Mouse (Mus musculus) ES-Bruce4 (cell line): ENCODE measurements around the gene Lpgat1. TPM values are rescaled to one million over a fixed set of nuclear protein-coding genes. Genes with fewer than 3 reads are reported as not detected.
A peak's percentile ranks its signal among the peaks of the same experiment; 100 is the strongest.

Source experiments
- H3K27ac ChIP-seq: 2 replicates; pipeline ENCODE4 v1.5.1; 2012; ENCODE audit warnings: low read length, inconsistent platforms; ENCODE audit not compliant: insufficient read depth
- H3K27me3 ChIP-seq: 2 replicates; pipeline ENCODE4 v1.6.1; 2012; ENCODE audit warnings: mild to moderate bottlenecking, low read length, inconsistent platforms; ENCODE audit not compliant: control insufficient read depth, poor library complexity, insufficient read depth, severe bottlenecking
- H3K36me3 ChIP-seq: 2 replicates; pipeline ENCODE4 v1.6.1; 2012; ENCODE audit warnings: inconsistent platforms, mild to moderate bottlenecking, low read length, moderate library complexity; ENCODE audit not compliant: control insufficient read depth, poor library complexity, insufficient read depth, severe bottlenecking
- H3K4me1 ChIP-seq: one replicate; pipeline ENCODE4 v1.8.1; 2011; ENCODE audit warnings: low read length; ENCODE audit not compliant: control insufficient read depth, insufficient read depth
- H3K4me3 ChIP-seq: 2 replicates; pipeline ENCODE4 v1.5.1; 2011; ENCODE audit warnings: low read depth, mild to moderate bottlenecking, low read length
- H3K9ac ChIP-seq: 2 replicates; pipeline ENCODE4 v1.6.1; 2012; ENCODE audit warnings: low read depth, mild to moderate bottlenecking, inconsistent platforms; ENCODE audit not compliant: poor library complexity, severe bottlenecking
- H3K9me3 ChIP-seq: replicated peaks from 2 replicates; pipeline ENCODE4 v1.6.1; 2012; ENCODE audit warnings: mild to moderate bottlenecking, low read length, inconsistent platforms; ENCODE audit not compliant: control insufficient read depth, poor library complexity, insufficient read depth, severe bottlenecking
- CTCF ChIP-seq: IDR thresholded peaks from one replicate; pipeline ENCODE4 v1.8.1; 2011; ENCODE audit warnings: low read depth, low read length
- EP300 ChIP-seq: IDR thresholded peaks from 2 replicates; pipeline ENCODE4 v1.6.1; 2011; ENCODE audit warnings: low read depth, low read length; ENCODE audit not compliant: insufficient read depth
- POLR2A ChIP-seq: IDR thresholded peaks from one replicate; pipeline ENCODE4 v1.8.1; 2011; ENCODE audit warnings: low read length; ENCODE audit not compliant: insufficient read depth
- polyA plus RNA-seq: library from polyadenylated mRNA; stranded (reverse); fragments of >200 nt; gene quantifications from 2 replicates; pipeline ENCODE4 v1.2.4, GENCODE M21; 2011; ENCODE audit warnings: low read depth; ENCODE audit not compliant: missing spikeins, insufficient read depth, insufficient read length

Lpgat1 gene
- 35.7 and 39.0 TPM in 2 replicates for polyA plus RNA-seq

DNA sequence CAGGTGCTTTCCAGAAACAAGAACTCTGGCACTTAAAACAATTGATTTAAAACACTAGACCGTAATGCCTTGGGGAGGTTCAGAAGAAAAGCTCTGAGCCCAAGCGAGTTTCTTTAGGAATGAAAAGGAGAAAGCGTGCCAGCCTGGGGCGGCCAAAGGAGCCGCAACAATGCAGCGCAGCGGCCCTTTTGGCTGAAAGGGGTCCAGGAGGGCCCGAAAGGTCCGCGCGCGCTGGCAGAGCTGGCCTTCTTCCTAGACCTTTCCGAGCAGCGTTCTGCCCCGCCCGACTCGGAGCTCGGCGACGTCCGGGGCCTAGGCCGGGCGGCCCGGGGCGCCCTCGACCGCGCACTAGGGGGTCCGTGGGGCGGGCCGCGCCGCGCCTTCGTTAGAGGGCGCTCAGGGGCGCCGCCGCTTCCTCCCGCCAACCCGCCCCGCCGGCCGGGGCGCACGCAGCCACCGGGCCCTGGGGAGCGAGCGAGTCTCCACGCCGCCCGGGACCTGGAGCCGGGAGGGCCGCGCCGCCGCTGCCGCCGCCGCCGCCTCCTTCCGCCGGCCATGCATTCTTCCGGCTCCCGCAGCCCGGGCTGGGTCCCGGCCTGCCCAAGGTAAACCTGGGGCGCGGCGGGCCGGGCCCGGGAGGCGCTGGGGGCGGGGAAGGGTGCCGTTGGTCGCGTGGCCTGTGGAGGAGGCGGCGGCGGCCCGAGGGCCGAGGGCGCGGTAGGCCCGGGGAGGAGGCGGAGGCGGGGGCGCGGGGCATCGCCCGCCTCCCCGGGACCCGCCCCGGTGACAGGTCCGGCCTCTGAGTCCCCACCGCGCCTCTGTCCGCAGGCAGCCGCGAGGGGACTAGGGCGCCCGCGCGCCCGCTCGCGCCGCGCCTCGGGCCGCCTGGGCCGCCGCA, at the start of gene Lpgat1:
Gene Lpgat1 (plus strand): TSS at position 234 of the 898 bp plus-strand sequence.
- TF ChIP-seq POLR2A (no peak), EP300 (no peak), CTCF (no peak)
- Histone ChIP-seq H3K4me1 (peaks cover 2% of the 10 kb centered on the region), H3K36me3 (peaks cover 2% of the 10 kb centered on the region; the same call in 1 of the 2 replicates), H3K4me3 (peak within 1 kb of the TSS; percentile 92), H3K9me3 (no peaks in the 10 kb centered on the region), H3K27me3 (peaks cover 1% of the 10 kb centered on the region; the same call in 1 of the 2 replicates), H3K27ac (peak within 1 kb of the TSS; percentile 36), H3K9ac (peak within 1 kb of the TSS; percentile 100)

DNA sequence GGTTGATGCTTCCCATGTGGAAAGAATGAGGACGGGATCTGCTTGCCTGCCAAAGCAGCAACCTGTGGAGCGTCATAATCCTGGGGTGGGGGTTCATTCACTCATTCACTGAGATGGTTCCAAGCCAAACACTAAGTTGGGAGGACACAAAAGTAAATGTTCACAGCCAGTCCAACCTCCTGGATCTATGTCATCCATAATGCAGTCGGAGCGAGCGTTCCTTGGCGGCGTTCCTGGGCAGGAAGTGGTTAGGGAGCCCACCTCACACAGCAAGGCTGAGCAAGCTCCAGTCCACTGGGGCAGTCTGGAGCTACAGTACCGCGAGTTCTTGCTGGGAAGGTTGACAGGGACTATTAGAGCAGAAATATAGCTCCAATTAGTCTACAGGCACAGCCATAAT, 49.6 kb upstream of the Lpgat1 start:
- H3K9ac ChIP-seq: no peak overlapping the region
- H3K4me3 ChIP-seq: no peak overlapping the region
- H3K36me3 ChIP-seq: no peaks in the 10 kb centered on the region
- H3K4me1 ChIP-seq: no peaks in the 10 kb centered on the region
- no peak overlapping the region for H3K27ac ChIP-seq
- no peaks in the 10 kb centered on the region for H3K27me3 ChIP-seq
- no peaks in the 10 kb centered on the region for H3K9me3 ChIP-seq
- no peak for TF ChIP-seq EP300

- Histone ChIP-seq H3K9ac (no peak overlapping the region), H3K36me3 (no peaks in the 10 kb centered on the region), H3K9me3 (0 out of 2 replicates have a peak, but pooled peaks cover 4% of the 10 kb centered on the region), H3K27me3 (no peaks in the 10 kb centered on the region), H3K4me1 (no peaks in the 10 kb centered on the region), H3K4me3 (no peak overlapping the region), H3K27ac (no peak overlapping the region)
- TF ChIP-seq CTCF: no peak
- TF ChIP-seq POLR2A: no peak
- no peak for TF ChIP-seq EP300
Measured at GRCm38 (mm10) chr1:191674071-191674470, 43.6 kb upstream of the Lpgat1 start.

- no peaks in the 10 kb centered on the region for H3K36me3 ChIP-seq
- TF ChIP-seq EP300: no peak
- TF ChIP-seq POLR2A: no peak
- TF ChIP-seq CTCF: no peak
- H3K4me1 ChIP-seq: no peaks in the 10 kb centered on the region
- H3K9ac ChIP-seq: no peak overlapping the region
- no peaks in the 10 kb centered on the region for H3K27me3 ChIP-seq
- H3K4me3 ChIP-seq: no peak overlapping the region
- H3K9me3 ChIP-seq: peaks cover 13% of the 10 kb centered on the region
- no peak overlapping the region for H3K27ac ChIP-seq
Measured at GRCm38 (mm10) chr1:191681633-191682032, 36.0 kb upstream of the Lpgat1 start.

GRCm38 (mm10) chr1:191687531-191687930, 30.1 kb upstream of the Lpgat1 start:
- Histone ChIP-seq H3K27ac (no peak overlapping the region), H3K4me3 (no peak overlapping the region), H3K9me3 (peaks cover 13% of the 10 kb centered on the region), H3K27me3 (no peaks in the 10 kb centered on the region), H3K9ac (no peak overlapping the region), H3K36me3 (no peaks in the 10 kb centered on the region), H3K4me1 (no peaks in the 10 kb centered on the region)
- TF ChIP-seq CTCF: no peak
- TF ChIP-seq POLR2A: no peak
- no peak for TF ChIP-seq EP300

DNA sequence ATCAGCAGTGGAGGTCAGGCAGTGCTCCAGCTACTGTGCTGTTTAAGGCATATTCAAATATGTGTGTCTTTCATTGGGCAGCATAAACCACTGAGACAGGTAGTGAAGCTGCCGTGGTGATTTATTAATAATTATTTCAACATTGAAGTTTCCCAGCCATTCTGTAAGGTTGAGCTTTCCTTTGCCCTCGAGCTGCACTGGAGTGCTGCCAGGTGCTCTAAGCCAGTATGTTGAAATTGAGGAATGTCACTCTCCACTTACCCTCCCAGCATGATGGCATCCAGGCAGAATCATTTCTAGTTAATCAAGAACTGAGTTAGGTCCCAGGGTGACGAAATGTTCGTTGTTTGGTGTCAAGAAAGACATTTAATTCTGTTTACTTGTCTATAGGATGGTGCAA, 24.4 kb upstream of the Lpgat1 start:
- no peaks in the 10 kb centered on the region for H3K9me3 ChIP-seq
- TF ChIP-seq POLR2A: no peak
- no peak for TF ChIP-seq EP300
- no peak for TF ChIP-seq CTCF

More for the DNA sequence above, 24.4 kb upstream of the Lpgat1 start:
- Histone ChIP-seq H3K27me3 (no peaks in the 10 kb centered on the region), H3K4me3 (no peak overlapping the region), H3K27ac (no peak overlapping the region), H3K4me1 (peaks cover 3% of the 10 kb centered on the region), H3K36me3 (no peaks in the 10 kb centered on the region), H3K9ac (no peak overlapping the region)
